Mouse (Mus musculus) liver, adult (tissue): ENCODE data around the gene Comp.

Experiments
- GATA4 ChIP-seq: IDR thresholded peaks from 2 replicates; pipeline ENCODE4 v1.6.1; 2014; ENCODE audit warnings: mild to moderate bottlenecking, low read length; ENCODE audit not compliant: insufficient replicate concordance

Comp gene

DNA sequence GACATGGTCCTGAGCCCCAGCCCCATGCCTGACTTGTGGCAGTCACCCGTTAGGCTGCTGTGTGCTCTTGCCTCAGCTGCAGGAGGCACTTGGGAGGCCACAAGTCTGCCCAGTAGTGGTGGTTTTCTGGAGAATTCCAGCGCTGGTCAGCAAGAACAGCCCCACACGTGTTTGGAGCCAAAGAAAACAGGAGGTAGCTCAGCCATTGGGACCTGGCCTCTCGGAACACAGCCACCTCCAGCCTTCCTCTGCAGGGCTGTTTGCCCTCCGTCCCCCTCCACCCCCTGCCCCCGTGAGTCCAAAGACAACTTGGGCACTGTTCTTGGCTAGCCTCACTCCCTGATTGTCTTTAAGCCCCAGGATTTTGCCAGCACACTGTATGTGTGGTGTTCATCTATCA lies 1.4 kb upstream of the Comp start:
- TF ChIP-seq GATA4, result no peak

DNA sequence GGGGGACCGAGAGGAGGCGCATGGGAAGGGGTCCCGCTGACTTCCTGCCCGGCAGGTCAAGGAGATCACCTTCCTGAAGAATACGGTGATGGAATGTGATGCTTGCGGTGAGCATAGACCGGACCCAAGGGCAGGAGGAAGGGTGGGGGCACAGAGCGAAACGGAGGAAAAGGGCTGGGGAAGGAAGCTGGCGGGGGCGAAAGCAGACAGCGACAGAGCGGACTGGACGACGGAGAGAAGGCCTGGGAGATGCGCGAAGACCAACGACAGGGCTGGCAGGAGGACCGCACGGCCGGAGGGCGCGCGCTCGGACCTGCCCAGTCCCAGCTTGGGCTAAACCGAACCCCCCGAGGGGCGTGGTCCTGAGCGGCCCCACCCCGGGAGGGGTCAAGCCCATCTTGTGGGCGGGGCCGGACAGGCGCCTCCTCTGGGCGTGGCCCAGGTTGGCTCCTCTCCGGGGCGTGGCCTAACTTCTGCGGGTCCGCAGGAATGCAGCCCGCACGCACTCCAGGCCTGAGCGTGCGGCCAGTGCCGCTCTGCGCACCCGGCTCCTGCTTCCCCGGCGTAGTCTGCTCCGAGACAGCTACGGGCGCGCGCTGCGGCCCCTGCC lies 1.1 kb downstream of the Comp start:
- no peak for TF ChIP-seq GATA4

DNA sequence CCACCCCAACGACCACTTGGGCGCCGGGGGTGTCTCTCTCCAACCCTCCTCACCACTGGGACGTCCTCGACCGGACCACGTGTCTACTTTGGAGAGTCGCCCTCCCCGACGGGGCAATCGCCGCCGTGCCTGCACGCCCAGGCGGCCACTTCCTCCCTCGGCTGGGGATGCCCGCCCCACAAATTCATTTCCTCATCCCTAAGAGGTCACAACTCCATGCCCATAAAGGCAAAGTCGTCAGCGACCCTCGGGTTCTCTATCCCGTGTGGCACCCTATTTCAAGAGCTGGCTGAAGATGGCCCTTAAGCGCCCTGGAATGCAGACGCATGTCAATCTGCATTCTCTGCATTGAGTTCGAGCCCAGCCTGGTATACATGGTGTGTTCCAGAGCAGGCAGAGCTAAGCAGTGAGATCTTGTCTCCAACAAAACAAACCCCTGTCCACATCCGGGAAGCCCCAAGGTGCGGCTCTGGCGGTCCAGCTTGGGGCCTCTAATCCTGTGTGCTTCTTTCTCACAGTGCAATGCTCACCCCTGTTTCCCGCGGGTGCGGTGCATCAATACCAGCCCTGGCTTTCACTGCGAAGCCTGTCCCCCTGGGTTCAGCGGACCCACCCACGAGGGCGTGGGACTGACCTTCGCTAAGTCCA lies 2.0 kb downstream of the Comp start:
- no peak for TF ChIP-seq GATA4

DNA sequence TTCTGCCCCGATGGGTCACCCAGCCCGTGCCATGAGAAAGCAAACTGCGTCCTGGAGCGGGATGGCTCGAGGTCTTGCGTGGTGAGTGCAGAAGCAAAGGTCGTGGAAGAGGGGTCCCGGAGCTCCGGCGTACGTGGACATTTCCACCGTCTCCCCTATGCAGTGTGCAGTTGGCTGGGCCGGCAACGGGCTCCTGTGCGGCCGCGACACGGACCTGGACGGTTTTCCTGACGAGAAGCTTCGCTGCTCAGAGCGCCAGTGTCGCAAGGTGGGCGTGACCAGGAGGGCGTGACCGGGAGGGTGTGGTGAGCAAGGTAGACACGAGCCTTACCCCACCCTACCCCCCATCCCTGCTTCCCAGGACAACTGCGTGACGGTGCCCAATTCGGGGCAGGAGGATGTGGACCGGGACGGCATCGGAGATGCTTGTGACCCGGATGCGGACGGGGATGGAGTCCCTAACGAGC lies 3.0 kb downstream of the Comp start:
- no peak for TF ChIP-seq GATA4

DNA sequence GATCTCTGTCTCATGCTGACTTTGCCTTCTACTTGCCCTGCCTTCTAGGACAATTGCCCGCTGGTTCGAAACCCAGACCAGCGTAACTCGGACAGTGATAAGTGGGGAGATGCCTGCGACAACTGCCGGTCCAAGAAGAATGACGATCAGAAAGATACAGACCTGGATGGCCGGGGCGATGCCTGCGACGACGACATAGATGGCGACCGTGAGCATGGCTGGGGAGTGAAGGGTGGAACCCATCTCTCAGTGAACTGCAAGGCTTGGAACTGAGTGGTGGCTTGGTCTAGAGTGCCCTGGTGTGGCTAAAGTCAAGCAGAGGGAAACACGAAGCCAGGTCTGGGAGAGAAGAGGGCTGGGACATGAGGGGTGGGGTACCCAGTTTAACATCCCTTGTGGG lies 3.7 kb downstream of the Comp start:
- TF ChIP-seq GATA4, result no peak

DNA sequence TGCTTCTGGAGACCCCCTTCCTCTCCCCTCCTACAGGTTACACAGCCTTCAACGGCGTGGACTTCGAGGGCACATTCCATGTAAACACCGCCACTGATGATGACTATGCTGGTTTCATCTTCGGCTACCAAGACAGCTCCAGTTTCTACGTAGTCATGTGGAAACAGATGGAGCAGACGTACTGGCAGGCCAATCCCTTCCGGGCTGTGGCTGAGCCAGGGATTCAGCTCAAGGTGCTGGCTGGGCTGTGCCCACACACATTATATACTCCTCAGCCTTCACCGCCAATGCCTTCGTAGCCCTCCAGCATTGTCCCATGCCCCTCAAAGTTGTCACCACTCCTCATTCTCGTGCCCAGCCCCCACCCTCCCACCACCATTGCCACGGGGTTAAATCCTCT lies 6.7 kb downstream of the Comp start:
- TF ChIP-seq GATA4, result no peak

DNA sequence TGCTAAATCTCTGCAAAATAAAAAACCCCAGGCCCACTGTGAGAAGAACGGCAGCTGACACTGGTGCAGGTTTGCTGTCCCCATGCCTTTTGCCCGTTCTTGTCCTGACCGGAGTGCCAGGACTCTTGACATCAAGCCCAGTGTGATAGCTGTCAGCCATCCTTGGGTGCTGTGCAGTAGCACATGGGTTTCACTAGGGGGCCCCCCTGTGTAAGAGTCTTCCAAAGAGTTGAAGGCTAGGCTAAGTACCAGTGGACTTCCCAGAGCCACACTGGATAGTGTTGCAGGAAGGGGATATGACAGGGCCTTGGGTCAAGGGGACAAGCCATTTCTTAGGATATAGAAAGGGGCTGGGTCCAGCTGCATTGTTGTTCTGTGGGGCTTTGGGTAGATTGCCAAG lies 9.9 kb downstream of the Comp start:
- TF ChIP-seq GATA4, result no peak

DNA sequence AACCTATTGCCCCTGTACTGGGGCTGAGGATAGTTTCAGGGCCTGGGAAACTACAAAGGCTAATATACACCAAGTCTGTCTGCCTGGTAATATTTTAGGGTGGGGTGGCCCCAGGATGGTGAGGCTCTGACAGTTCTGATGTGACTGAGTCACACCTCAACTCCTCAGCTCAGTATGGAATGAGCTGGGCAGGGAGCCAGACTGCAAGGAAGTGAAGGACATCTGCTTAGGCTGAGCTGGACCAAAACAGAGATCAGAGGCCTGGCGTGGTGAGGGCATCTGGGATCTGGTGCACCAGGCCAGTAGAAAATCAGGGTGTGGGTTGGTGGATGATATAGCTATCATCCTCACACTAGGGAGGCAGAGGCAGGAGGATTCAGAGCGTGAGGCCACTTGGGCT lies 16.3 kb downstream of the Comp start:
- TF ChIP-seq GATA4, result no peak

DNA sequence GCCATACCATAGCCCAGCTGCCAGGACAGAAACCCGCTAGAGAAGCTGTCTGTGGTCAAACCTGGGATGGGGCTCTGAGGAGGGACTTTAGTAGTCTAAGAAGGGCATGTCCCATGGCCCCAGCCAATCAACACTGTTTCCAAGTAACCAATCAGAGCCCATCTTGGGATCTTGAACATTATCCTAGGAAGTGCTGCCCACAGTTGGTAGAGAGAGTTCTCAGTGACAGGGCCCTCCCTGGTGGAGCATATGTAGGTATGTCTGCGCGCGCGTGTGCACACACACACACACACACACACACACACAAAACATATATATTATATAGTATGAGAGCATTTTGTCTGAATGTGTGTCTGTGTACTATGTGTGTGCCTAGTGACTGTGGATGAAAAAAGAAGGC lies 19.7 kb downstream of the Comp start:
- no peak for TF ChIP-seq GATA4

DNA sequence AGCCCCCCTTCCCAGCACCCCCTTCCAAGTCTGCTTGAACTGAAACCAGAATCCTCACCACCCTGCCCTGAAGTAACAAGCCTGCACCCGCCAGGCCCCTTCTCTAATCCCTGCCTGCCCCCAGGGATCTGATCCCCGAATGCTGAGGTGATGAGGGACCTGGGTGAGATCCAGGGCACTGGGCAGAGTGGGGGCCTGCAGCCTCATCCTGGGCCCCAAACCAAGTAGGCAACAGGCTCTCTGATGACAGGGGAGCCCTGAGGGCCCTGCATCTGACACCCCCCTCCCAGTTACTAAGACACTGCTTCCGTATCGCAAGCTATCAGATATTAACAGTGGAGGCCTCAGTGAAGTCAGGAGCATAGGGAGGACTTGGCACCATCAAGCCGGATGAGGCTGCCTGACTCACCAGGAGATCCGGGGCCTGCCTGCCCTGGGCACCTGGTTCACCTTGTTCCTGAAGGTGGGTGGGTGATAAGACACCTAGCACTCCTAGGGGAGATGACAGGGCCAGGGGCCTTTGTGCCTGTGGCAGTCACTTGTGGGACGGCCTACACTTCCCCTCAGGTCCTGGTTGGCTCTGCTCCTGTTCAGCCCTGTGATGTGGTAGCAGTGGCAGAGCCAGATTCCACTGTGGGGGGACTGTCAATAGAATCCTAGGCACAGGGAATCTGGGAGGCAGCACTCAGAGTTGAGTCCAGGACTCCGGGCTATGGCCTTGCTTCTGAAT lies 21.1 kb downstream of the Comp start:
- no peak for TF ChIP-seq GATA4

DNA sequence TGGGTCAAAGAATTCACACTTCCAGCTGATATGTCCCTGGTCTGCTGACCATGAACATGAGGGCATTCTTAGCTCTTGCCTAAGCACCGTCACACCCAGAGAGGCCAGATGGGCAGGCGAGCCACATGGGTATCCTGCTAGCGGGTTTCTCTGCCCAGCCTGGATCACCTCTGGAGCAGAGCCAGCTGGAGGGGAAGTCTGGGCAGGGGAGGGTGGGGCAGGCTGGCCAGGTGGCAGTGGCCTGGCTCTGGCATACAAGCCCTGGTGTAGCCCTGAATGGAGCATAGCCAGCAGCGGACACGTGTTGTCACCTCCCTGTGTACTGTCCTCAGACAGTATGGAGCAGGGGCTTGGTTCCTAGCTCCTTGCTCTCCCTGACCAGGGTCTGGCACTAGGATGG lies 22.3 kb downstream of the Comp start:
- no peak for TF ChIP-seq GATA4

DNA sequence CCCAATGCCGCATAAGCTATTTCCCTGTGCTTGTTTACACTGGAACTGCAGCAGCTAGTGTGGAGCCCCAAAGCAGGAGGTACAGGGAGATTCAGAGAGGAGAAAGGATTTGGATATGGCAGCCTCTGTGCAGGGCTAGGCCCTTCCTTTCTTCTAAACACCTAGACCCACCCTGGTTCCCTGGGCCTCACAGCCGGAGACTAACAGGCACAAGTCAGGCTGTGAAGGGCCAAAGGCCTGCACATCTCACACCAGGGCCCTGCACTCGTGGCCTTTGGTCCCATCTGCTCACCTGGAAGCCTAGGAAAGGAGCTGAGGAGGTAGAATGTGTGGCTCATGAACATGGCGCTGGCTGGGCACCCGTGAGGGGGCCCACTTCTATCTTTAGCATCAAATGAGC lies 22.8 kb downstream of the Comp start:
- no peak for TF ChIP-seq GATA4

DNA sequence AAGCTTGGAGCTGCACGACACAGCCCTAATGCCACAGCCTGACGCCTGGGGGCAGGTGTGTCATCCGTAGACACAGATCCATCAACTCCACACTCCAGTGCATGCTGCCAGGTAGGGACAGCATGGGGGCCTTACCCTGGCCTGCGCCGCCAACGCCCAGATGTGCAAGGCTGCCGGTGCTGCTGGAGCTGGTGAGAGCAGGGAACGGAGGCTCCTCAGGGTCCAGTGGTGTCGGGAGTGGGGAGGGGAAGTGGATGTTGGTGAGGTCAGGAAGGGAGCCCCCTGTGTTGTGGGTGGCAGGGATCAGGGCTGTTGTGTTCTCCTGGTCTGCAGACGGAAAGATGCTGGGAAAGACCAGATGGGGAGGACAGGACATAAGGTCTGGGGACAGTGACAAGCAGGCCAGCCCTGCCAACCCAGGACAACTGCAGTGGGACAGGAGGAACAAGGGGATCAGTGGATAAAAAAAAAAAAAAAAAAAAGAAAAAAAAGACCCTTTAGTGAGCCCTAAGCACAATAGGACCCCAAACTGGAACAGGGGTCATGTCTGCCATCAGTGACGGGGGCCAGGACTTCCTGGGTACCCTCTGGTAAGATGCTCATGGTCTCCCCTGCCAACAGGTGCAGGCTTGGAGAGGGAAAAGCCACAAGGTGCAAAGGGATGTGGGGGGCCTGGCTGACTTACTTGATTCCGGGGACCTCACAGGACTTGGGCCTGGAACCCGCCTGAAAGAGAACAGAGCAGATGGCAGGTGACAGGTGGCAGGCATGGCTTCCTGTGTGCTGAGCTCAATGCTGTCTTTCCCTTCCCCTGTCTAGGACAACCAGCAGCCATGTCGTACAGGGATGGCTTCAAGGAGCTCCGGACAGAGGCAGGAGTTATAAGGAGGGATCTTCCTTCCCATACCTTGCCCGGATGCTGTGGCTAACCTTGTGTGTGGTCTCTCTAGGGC lies 24.5 kb downstream of the Comp start:
- TF ChIP-seq GATA4, result no peak

DNA sequence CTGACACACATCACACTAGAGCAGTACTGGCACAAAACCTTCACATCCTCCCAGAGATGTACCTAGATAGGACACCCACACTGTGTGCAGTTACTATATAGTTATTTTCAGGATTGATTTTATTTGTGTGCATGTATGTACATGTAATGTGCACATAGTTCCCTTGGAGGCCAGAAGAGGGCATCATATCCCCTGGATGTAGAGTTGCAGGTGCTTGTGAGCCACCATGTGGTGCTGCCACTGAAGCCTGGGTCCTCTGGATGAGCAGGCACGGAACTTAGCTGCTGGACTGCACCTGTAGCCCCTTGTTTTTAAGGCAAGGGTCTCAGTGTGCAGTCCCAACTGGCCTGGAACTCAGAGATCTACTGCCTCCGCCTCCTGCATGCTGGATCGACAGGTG lies 30.9 kb downstream of the Comp start:
- no peak for TF ChIP-seq GATA4

DNA sequence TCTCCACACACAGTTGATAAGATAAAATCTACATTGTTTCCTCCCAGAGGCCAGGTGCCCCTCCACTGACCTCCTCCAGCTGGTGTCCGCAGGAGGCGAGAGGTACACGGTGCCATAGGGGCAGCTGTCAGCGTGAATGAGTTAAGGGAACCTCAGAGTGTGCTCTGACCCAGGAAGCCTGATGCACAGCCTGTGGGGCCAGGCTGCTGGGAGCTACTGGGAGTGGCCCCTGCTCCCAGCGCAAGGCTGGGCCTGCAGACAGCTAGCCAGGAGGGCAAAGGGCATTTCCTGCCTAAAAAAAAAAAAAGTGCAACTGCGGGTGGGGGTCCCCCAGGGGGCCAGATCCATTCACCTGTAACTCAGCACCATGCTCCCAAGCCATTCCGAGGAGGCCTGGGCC lies 31.8 kb downstream of the Comp start:
- TF ChIP-seq GATA4, result no peak
